Mouse (Mus musculus): Measurements from ENCODE around the gene Acrbp. TPM values are rescaled to one million over a fixed set of nuclear protein-coding genes. Genes with fewer than 3 reads are reported as not detected.

Acrbp gene
- total RNA-seq, 2 experiments from 2014 or later, result 1.1 to 1.9 TPM

DNA sequence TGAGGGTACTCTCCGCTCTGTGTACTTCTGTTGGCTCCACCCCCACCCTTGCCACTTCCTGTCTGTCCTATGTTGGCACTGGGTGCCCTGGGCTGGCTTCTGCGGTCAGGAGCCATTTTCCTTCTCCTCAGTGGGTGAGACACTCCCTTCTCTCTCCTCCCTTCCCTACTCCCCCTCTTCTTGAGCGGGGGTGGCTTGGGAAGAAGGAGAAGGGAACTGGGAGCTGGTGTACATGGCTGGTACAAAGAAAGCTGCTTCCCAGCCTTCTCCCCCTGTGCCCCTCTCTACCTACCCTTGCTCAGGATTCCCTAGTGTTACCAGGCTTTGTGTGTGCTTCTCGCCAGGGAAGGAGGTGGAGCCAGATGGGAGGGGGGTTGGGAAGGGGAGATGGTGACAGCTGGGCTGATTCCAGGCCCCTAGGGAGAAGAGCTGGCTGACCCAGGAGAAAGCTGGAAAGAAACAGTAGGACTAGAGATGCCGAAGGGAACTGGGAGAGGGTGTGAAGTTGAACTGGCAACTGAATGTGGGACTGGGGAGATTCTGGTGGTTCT, 50.0 kb downstream of the Acrbp start:
- peak; percentile 44 for DNase-seq

DNA sequence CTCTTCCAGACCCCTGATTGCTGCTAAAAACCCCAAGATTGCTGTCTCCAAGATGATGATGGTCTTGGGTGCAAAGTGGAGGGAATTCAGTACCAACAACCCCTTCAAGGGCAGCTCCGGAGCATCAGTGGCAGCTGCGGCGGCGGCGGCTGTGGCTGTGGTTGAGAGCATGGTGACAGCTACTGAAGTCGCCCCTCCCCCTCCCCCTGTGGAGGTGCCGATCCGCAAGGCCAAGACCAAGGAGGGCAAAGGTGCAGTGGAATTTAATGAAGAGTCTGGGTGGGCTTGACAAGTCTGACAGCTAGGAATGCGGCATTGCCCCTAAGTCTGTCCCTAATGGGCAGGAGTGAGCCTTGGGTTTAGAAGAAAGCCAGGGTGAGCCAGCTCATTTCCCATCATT, 52.0 kb downstream of the Acrbp start:
- DNase-seq, result no peak

DNA sequence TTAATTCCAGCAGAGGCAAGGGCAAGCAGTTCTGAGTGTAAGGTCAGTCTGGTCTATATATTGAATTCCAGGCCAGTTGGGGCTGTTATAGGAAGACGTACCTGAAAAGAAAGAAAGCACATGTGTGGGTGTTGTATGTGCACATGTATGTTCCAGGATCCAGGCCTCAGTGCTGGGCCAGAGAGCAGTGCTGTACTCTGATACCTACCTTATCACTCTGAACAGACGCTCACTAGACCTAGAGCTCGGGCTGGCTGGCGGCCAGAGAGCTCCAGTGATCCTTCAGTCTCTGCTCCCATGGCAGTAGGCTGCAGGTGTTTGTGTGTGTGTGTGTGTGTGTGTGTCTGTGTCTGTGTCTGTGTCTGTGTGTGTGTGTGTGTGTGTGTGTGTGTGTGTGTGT, 54.7 kb downstream of the Acrbp start:
- DNase-seq, result no peak

DNA sequence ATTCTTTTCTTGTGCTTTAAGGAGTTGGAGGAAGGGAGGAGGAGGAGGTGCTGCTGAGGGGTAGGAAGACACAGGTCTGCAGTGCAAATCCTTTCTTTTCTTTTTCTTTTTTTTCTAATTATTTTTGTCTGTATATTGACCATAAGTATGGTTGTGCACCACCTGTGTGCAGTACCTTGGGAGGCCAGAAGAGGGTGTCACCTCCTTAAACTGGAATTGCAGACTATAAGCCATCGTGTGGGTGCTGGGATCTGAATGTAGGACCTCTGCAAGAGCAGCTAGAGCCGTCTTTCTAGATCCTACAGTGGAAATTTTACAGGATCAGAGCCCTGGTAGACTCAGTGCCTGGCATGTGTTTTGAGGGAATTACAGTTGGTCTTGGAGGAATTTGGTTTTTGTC, 58.2 kb downstream of the Acrbp start:
- no peak for DNase-seq

DNA sequence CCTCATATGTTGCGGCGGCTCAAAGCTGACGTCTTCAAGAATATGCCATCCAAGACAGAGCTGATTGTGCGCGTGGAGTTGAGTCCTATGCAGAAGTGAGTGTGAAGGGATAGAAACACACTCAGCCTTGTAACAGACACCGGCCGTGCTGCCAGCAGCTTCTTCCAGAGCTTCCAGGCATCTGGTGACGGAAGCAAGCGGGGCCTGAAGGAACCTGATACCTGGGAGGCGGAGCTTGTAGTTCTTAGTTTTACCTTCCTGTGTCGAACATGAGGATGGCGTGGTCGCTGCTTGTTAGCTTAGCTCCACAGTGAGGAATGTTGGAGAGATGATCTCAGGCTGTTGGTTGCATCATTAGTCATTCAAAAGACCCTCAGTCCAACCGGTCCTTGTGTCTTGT, 59.9 kb downstream of the Acrbp start:
- DNase-seq, result no peak

DNA sequence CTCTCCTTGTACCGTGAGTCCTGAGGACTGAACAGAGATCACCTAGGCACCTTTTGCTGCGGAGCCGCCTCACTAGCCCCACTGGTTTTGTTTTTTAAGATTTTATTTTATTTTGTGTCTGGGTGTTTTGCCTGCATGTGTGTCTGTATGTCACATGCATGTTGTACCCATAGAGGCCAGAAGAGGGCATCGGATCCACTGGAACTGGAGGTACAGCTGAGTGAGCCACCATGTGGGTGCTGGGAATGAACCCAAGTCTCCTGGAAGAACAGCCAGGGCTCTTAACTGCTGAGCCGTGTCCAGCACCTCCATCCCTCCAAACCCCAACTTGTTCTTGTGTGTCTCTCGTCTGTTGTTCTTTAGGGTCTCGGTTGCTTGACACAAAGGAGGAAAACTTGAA, 61.4 kb downstream of the Acrbp start:
- no peak for DNase-seq

DNA sequence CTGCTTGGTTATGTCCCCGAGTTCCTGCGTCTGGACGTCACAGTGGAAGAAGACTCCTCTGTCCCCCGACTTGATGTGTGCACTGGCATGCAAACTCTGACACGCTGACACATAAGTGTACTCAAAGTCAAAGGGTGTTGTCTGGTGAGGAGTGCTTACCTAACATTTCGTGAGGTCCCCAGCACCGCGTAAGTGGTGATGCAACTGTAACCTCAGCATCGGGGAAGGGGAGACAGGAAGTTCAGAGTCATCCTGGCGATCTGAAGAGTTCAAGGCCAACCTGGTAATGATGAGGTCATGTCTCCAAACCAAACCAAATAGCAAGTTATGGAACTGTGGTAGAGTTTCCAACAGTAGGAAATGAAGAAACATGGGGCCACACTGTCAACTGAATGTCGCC, 63.1 kb downstream of the Acrbp start:
- no peak for DNase-seq

Small RNAs within 50 kb of the gene (microRNA-seq; reads per million reads assigned to microRNA genes)
- gene Mir7045 (ENCODE audit: borderline replicate concordance in 2 of 2), result 0 to 0.74 reads per million in 2 experiments

Other genes starting within 250 kb of the Acrbp start
- gene Spsb2, start 241.0 kb upstream of the Acrbp start, total RNA-seq (2021), result 1 to 10 TPM; 2.7 to 3.2 TPM
- gene Tpi1, start 235.4 kb upstream of the Acrbp start, total RNA-seq (2021), result 1,000 to 10,000 TPM; 2,445 to 2,599 TPM
- gene Usp5, start 220.2 kb upstream of the Acrbp start, total RNA-seq (2021), result 10 to 100 TPM; 42.1 to 44.0 TPM
- gene Cdca3, start 220.1 kb upstream of the Acrbp start, total RNA-seq (2021), result 1 to 10 TPM; 1.2 TPM
- 1 to 10 TPM; 1.6 to 1.7 TPM for gene Gnb3, start 209.4 kb upstream of the Acrbp start, total RNA-seq (2021)
- gene P3h3, start 191.9 kb upstream of the Acrbp start, total RNA-seq (2021), result 1 to 10 TPM; 8.2 to 9.3 TPM
- gene Gpr162, start 185.7 kb upstream of the Acrbp start, total RNA-seq (2021), result under 1 TPM; 0.23 to 0.32 TPM
- gene Cd4, start 161.5 kb upstream of the Acrbp start, total RNA-seq (2021), result 1 to 10 TPM in 1 of 2 experiments, not detected in 1; 1.2 TPM
- gene Lag3, start 138.0 kb upstream of the Acrbp start, total RNA-seq (2021), result under 1 TPM in 1 of 2 experiments, not detected in 1; 0.51 TPM
- gene Ptms, start 129.6 kb upstream of the Acrbp start, total RNA-seq (2021), result 100 to 1,000 TPM; 126 to 152 TPM
- gene Mlf2, start 118.3 kb upstream of the Acrbp start, total RNA-seq (2021), result 100 to 1,000 TPM; 207 to 210 TPM
- gene Cops7a, start 84.2 kb upstream of the Acrbp start, total RNA-seq (2021), result 10 to 100 TPM; 96.2 to 99.0 TPM
- gene Pianp, start 53.0 kb upstream of the Acrbp start, total RNA-seq (2021), result not detected
- gene Zfp384, start 40.5 kb upstream of the Acrbp start, total RNA-seq (2021), result 10 to 100 TPM; 18.5 to 19.3 TPM
- 10 to 100 TPM; 24.2 to 29.1 TPM for gene Ing4, start 9.9 kb upstream of the Acrbp start, total RNA-seq (2021)
- not detected for gene Lpar5, start 18.2 kb downstream of the Acrbp start, total RNA-seq (2021)
- 10 to 100 TPM; 67.8 to 72.6 TPM for gene Chd4, start 46.3 kb downstream of the Acrbp start, total RNA-seq (2021)
- 10 to 100 TPM; 14.6 to 18.6 TPM for gene Nop2, start 82.2 kb downstream of the Acrbp start, total RNA-seq (2021)
- gene Iffo1, start 95.6 kb downstream of the Acrbp start, total RNA-seq (2021), result 10 to 100 TPM; 12.4 to 15.3 TPM
- gene Gapdh, start 116.8 kb downstream of the Acrbp start, total RNA-seq (2021), result over 10,000 TPM; 11,297 to 11,631 TPM
- gene Ncapd2, start 142.0 kb downstream of the Acrbp start, total RNA-seq (2021), result 10 to 100 TPM; 12.1 to 12.7 TPM
- gene Mrpl51, start 142.1 kb downstream of the Acrbp start, total RNA-seq (2021), result 100 to 1,000 TPM; 214 to 227 TPM
- 10 to 100 TPM; 17.5 to 19.2 TPM for gene Vamp1, start 165.9 kb downstream of the Acrbp start, total RNA-seq (2021)
- 1 to 10 TPM; 1.4 to 2.6 TPM for gene Tapbpl, start 182.2 kb downstream of the Acrbp start, total RNA-seq (2021)
- under 1 TPM; 0.43 to 0.51 TPM for gene Cd27, start 187.3 kb downstream of the Acrbp start, total RNA-seq (2021)
- gene Tuba3a, start 236.4 kb downstream of the Acrbp start, total RNA-seq (2021), result not detected

Measured in gastrocnemius, postnatal 25 days (tissue).